Mouse (Mus musculus) WW6 (cell line): ENCODE measurements around the gene Gm5148.
A peak's percentile ranks its signal among the peaks of the same experiment; 100 is the strongest.

ENCODE experiments used
- DNase-seq: peaks from one replicate; pipeline ENCODE4 v3.0.0-alpha.2; 2013; ENCODE audit warnings: low read depth, low spot score

The Gm5148 gene

DNA sequence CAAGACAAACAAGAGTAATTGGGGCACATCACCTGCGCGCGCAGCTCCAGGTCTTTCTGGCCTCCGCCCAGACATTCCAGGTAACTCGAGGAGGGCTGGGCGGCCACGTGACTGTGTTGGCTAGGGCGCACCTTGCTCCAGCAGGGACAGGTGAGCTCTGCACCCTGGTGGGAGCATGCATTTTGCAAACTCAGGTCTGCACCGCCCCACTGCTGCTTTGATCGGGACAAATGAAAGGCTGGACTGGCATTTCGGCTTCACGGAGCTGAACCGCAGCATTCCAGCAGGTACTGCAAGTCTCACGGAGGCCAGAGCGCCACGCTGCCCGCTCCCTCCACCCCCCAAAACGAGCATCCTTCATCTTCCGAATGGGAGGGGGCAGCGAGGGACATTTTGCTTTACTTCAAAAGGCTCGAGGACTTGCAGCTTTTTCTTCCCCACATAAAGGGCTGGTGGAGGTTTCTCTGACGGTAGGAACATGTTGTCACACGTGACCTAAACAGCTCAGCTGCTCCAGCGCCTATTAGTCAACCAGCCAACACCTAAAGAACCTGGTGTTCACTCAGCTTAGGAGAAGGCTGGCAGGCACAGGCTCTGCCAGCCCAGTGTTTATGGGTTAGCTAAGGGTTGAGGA is at the start of gene Gm5148:
Gene Gm5148, minus strand, starts transcription at position 320 of the 634 bp plus-strand sequence.
- DNase-seq, result peak; percentile 50

DNA sequence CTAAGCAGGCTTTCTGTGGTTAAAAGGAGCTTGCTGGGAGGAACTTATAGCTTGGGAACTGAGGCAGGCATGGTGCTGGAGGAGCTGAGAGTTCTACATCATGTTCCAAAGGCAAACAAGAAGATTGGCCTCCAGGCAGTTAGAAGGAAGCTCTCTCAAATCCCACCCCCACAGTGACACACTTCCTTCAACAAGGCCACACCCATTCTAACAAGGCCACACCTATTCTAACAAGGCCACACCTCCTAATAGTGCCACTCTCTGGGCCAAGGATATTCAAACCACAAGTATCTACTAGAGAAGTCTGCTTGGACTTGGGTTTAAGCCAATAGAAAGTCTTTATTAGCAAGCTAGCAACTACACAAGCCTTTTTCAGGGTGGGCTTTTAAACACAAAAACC is 46.7 kb upstream of the Gm5148 start:
- no peak for DNase-seq

DNA sequence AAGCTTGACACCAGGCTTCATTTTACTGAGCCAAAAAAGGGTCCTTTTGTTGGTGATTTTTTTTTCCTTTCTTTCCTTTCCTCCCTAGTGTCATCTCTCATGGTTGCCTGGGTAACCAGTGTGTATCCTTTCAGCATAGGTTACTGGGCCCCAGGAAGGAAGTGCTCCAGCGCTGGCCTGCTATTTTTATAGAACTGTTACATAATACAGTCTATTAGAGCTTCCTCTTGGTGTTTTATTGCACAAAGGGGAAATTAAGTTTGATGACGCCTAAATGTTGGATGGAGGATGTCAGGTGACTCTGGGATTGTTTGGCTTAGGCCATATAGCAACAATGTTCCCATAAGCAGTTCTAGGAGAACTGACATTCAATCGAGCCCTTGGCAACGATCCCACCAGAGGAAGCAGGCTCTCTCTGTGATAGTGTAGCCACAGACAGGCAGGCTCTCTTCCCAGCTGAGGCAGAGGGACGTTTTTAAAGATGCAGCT is 45.0 kb upstream of the Gm5148 start:
- no peak for DNase-seq

DNA sequence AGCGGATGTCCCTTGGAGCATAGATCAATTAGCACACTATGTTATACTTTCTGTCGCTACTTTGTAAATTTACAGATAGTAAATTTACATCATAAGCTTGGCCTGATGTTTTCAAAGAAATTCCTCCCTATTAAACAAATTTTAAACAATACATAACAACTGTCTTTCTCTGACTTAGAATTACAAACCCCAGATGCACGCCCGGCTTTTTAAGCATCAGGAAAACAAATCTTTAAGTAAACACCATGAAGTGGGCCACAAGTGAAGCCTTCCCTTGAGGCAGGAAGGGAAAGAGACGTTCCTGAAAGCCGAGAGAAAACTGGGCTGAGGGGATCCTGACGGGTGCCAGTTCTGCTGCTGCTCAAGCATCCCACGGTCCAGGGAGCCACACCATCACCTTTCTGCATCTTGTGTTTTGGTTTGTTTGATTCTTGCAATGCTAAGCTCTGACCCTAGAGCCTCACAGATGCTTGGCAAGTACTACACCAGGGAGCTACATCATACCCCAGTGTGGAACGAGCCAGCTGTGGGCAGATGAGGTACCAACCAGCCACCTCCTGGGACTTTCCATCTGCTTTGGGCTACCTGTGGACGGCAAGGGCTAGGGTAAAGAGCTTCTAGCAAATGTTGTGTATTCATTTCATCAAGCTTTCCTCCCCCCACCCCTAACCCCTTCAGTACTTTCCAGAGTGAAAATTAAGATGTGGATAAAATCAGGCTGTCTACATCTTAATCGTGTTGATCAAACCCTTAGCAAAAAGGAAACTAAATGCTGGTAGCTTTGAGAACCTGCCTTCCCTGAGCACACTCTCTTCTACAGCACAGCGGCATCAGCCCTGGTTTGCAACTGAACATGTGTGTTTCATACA is 43.1 kb upstream of the Gm5148 start:
- no peak for DNase-seq

DNA sequence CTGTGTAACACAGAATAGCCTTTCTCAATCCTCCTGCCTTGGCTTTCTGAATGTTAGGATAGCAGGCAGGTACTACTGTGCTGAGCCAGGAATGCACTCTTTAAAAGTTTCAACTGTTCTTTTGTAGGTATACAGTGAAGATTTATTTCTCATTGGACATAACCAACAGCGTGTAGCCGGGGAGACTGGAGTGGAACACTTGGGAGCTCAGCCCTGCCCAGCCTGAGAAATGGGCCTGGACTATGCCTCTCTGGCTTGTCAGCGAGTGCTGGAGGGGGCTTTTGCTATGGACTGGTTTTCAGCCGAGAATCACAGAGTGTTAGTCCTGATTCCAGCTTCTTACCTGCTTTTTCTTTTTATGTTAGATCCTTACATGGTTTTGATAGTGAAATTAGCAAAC is 42.3 kb upstream of the Gm5148 start:
- DNase-seq, result no peak

DNA sequence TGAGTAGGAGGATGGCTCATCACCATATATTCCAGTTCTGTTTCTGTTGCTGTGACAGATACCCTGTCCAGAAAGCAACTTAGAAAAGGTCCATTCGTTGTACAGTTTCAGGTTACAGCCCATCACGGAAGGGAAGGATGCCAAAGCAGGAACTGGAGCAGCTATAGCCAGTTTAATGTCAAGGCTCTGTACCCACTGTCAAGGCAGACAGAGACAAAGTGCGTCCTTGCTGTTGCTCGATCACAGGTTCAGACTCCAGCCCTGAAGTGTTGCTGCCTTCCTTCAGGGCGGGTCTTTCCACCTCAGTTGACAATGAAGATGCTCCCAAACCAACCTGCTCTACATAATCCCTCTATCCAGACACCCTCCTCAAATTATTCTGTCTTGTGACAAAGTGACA is 41.7 kb upstream of the Gm5148 start:
- DNase-seq, result no peak

DNA sequence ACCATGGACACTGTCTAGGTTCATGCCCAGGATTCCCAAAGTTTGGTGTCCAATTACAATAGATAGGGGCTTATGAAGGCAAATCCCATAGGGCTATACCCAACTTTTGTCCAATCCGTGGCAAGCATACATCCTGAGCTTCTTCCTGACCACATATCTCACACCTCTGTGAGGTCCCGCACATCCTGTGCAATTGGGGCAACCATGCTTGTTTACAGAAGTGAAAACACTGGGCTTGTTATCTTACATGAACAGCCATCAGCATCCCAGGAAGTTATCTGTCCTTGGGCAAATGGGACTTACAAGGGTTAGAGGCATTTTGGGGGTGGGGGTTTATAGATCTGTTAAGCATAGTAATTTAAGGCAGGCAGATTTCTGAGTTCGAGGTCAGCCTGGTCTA is 41.0 kb upstream of the Gm5148 start:
- DNase-seq, result no peak

DNA sequence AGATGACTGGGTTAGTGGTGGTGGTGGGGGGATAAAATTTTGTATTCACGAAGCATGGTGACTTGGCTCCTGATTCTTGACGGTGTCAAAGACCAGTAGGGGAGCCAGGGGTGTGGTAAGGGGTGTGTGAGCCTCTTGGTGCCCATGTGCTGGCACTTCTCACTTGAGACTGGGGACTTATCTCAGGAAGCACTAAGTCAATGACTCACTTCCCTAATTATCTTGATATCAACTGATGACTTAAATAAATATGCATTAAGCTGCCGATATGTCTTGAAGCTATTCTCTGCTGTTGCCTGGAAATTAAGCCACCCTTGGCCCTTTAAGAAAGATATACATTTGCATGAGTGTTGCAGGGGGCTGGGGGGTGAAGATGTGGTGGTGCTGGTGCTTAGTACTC is 38.0 kb upstream of the Gm5148 start:
- no peak for DNase-seq

DNA sequence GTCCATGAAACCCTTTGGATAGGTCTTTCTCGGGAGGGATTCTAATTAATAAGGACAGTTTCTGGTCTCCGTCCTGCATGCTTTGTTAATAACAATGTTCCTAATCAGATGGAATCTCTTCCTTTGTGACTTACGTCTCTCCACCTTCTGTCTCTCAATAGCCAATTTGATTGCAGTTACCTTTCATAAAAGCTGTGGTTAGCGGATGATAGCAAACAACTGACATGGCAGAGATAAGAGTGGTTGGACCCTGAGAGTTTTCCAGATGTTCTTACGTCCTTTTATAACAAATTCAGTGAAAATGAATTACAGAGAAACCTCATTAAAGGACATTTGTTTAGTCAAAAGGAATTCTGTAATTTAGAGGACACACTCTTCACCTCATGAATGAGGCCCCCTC is 37.5 kb upstream of the Gm5148 start:
- no peak for DNase-seq

DNA sequence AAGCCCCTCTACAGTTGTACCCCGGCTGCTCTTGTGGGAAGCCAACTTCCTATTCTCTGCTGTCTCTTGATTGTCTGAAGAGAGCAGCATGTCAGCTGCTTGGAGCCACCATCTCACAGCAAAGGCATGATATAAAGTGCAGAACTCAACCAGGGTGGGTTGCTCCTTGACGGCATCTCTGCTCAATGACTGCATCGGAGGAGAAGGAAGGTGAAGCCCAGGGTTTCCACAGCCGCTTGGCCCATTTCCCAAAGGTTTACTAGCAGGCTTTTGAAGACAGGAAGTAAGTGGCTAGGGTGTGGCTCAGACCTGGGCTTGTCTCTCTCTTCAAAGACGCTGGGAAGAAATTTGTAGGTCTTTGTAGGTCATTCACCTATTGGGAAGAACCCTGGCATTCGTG is 36.6 kb upstream of the Gm5148 start:
- no peak for DNase-seq

DNA sequence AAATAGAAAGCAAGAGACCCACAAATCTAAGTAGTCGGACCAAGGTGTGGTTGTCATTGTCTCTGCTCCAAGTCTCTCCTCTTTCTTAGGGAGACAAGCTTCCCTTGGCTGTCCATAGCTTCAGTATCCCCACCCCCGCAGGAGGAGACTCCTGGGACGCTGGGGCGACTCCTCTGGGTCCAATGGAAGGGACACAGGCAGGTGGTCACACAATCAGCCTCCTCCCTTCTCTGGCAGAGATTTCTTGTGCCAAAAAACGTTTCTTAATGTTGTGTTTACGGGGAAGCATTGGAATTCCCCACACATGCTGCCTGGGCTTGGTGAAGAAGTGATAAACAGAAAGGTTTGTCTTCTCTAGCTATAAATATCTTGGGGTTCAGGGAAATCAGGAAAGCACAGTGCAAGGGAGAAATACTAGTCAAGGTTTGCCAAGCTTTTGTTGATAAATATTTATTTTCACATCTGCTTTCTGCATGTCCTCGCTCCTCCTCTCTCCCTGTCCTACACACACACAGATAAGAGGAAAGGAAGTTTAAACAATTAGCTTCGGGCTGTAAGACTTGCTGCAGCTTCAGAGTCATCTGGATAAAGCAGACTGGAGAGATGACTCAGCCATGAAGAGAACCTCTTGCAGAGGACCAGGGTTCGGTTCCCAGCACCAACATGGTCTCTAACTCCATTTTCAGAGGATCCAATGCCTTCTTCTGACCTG is 34.5 kb upstream of the Gm5148 start:
- no peak for DNase-seq

DNA sequence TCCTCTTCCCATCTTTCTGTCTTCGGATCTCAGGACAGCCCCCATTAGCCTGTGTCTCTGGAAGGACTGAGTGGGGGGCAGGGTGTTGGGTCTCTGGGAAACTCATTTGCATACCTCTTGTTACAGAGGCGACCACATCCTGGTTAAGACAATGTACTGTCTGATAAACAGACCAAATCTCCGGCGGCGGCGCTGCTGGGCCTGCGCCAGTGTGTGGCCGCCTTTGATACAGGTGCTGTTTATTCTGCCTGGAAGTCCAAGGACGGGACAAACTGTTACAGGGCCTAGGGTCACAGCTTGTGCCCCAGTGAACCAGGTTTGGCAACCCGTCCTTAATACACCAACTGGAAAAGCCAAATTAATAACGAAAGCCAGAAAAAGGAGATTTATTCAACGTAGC is 33.8 kb upstream of the Gm5148 start:
- DNase-seq, result no peak

DNA sequence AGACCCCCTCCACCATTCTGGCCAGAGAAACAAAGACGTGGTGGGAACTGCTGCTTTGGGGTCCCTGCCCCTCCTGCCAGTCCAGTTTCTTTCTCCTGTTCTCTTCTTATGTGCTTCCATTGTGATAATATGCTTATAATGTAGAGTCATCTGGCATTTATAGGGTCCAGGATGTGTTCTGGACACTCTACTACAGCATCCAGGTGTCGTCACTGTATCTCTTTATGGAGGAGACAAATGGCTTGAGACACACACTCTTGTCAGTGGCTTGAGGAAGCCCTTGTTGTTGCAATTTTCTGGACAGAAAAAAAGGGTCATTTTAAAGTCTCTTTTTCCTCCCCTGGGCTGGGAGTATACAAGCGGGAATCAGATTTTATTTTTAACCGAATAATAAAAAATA is 33.3 kb upstream of the Gm5148 start:
- no peak for DNase-seq

DNA sequence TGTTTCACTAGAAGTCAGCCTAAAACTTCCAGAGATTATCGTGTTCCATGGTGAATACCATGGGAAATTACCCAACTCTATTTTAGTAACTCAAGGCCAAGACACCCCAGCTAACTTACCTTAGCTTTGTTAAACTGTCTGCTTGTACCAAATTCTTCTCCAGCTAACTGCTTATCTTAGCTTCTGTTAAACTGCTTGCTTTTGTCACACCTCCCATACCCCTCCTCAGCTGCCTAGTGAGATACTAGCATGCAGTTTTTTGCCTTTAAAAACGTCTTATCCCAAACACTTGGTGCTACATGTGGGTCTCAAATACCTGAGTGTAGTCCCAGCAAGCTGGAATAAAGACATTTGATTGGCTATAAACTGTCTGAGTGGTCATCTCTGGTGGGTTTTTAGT is 31.7 kb upstream of the Gm5148 start:
- DNase-seq, result no peak

DNA sequence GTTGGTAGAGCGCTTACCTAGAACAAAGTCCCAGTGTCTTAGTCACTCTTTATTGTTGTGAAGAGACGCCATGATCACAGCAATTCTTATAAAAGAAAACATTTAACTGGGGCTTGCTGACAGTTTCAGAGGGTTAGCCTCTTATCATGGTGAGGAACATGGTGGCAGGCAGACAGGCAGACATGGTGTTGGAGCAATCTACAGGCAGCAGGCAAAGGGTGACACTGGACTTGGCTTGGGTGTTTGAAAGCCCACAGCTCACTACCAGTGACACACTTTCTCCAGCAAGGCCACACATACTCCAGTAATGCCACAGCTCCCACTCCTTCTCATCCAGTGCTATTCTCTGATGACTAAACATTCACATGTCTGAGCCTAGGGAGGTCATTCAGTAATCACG is 30.3 kb upstream of the Gm5148 start:
- no peak for DNase-seq

DNA sequence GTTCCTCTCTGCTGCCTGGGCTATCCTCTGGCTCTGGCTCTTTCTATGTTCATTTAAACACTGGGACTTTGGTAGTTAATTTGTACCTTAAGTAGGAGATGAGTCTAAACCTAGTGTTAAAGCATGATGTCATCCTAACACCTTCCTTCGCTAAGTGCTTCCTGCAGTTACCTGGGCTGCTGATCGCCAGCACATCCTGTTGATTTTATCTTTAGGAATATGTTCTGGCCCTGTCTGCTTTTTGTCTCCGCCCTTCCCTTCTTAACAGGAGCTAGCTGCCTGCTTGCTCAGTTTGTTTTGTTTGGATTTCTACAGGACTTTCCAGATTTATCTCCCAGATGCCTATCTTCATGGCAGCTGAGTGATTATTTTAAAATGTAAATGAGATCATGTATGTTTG is 28.9 kb upstream of the Gm5148 start:
- no peak for DNase-seq

DNA sequence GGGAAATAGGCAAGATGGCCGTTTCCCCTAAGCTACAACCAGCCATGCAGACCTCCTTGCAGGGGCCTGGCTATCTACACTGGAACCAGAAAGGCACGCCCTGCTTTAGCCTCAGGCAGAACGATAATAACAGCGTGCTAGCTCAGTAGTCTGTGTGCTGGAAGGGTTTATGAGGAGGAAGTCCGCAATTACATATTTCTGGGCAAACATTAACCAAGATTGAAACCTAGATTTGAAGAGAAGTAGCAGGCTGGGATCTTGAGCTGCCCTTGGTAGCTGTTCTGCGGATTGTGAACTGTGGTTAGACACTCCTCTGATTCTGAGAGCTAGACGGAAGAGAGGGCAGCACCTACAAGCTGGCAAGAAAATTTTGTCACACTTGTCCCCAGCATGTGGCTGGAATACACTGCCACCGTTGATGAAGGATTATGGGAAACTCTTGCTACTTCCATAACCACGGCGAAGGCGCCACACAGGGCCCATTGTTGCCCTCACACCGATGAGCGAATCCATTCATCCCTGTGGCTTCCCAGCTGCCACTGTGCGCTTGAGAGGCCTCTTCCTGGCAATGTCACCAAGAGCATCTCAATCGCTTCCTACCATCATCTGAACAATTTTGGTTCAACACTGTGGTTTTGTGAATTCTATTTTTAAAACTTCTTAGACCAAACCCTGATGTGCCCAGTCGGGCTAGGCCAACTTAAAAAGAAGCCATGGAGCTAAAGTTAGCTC is 23.9 kb upstream of the Gm5148 start:
- no peak for DNase-seq

DNA sequence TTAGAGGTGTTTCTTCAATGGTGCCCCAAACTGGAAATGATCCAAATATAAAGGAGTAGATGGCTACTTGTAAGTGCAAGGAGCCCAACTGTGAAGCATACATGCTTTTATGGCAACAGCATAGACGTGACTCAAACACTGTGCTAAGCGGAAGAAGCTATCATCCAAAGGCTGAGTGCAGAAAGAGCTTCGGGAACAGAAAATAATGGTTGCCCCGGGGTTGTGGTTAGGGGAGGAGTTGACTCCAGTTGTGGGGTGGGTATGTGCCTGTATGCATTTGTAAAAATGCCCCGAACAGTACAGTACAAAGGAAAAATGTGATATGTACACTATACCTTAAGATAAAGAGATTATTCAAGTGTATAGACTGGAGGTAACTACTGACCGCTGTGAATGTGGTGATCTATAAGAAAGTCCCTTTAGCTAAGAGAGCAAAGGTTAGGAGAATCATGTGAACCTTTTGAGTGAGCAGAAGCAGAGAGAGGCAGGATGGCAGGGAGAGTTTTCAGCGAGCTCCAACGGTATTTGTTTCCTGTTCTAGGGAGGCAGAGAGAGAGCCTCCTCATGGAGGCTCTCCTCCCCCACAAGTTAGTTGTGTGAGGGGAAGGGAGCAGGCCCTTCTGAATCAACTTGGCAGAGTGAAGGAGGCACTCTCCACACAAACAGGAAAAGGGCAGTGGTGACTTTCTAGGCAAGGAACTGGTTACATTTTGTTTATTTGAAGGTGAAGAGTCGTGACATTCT is 23.1 kb upstream of the Gm5148 start:
- no peak for DNase-seq

DNA sequence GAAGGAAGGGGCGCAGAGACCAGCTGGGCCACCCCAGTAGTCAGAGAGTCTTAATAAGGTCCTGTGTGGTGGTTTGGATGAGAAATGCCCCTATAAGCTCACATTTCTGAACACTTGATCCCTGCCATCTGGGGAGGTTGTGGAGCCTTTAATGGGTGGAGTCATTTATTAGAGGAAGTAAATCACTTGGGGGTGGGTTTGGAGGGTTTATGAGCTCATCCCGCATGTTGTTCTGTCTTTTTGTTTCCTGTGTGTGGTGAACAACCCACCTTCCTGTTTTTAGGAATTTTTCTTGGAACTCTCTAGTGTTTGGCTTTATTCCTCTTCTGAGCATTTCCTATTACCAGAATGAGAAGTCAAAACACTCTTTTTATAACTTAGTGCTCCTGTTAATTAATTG is 19.8 kb upstream of the Gm5148 start:
- no peak for DNase-seq

DNA sequence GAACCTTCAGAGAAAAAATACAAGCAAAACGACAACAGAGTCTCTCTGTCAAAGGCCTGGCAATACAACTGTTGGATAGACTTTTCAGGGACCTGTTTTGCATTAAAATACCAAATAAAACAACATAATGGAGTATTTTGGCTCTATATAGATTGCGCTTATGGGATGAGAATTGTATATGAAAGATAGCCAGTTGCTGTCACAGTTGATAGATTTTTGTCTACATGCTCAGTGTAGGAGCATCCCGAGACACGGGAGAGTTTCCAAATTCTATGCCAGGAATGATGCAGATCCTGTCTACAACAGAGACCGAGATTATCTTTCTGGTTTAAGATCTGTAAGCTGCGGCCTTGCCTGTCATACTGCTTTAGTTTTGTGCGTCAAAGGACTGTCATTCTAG is 15.7 kb upstream of the Gm5148 start:
- no peak for DNase-seq
